Mouse (Mus musculus) erythroblast, adult 5-6 weeks (primary cell): Measurements from ENCODE around the gene 4930548H24Rik. TPM values are rescaled to one million over a fixed set of nuclear protein-coding genes. Genes with fewer than 3 reads are reported as not detected.
"Not testable (repeated sequence)": the region's sequence is repeated elsewhere in the genome, so short reads cannot be mapped to it uniquely, and the experiment has no call there.

Experiments used
- ATAC-seq: replicated peaks from 2 replicates; pipeline ENCODE4 v1.8.0; 2016; ENCODE audit warnings: moderate number of reproducible peaks, mild to moderate bottlenecking, moderate TSS enrichment, inconsistent platforms; ENCODE audit not compliant: poor library complexity, low FRiP score, severe bottlenecking
- total RNA-seq, 2 experiments: library from RNA; stranded (forward) in 1 of 2; stranded (reverse) in 1 of 2; fragments of 150-400 nt in 1 of 2; fragments of 200-764, 138-1000 nt in 1 of 2; gene quantifications; 2 replicates each; pipeline versions ENCODE4 v1.2.3 to v1.2.4; 2015 to 2017; ENCODE audit warnings: low replicate concordance in 2 of 2

The 4930548H24Rik gene
- total RNA-seq (2015; ENCODE audit: low replicate concordance) = not detected in 2 replicates
- 0.17 and 1.1 TPM in 2 replicates for total RNA-seq (2017; ENCODE audit: low replicate concordance)

- ATAC-seq = no peak; the same call in 1 of the 2 replicates
Observed at GRCm38 (mm10) chr5:31485440-31485839, at the start of gene 4930548H24Rik. TSS of gene 4930548H24Rik (plus strand) at chr5:31485740.

GRCm38 (mm10) chr5:31451336-31451735, 34.2 kb upstream of the 4930548H24Rik start:
- no peak for ATAC-seq

- peak; percentile 91 for ATAC-seq
Observed at GRCm38 (mm10) chr5:31451878-31452561, 33.5 kb upstream of the 4930548H24Rik start, which contains the start of gene Zfp512. TSS of gene Zfp512 (plus strand) at chr5:31452431.

GRCm38 (mm10) chr5:31452562-31452878, 33.0 kb upstream of the 4930548H24Rik start:
- peak; percentile 50; the same call in 1 of the 2 replicates for ATAC-seq

- peak; percentile 53; the same call in 1 of the 2 replicates for ATAC-seq
Observed at GRCm38 (mm10) chr5:31452886-31453410, 32.6 kb upstream of the 4930548H24Rik start.

GRCm38 (mm10) chr5:31467798-31468197, 17.7 kb upstream of the 4930548H24Rik start:
- no peak for ATAC-seq

- ATAC-seq = no peak
Observed at GRCm38 (mm10) chr5:31469711-31470110, 15.8 kb upstream of the 4930548H24Rik start.

- peak; percentile 57 for ATAC-seq
Observed at GRCm38 (mm10) chr5:31470334-31470733, 15.2 kb upstream of the 4930548H24Rik start.

GRCm38 (mm10) chr5:31480536-31480935, 5.0 kb upstream of the 4930548H24Rik start:
- ATAC-seq = no peak

GRCm38 (mm10) chr5:31487889-31488288, 2.3 kb downstream of the 4930548H24Rik start:
- ATAC-seq = no peak

GRCm38 (mm10) chr5:31489116-31489769, 3.7 kb downstream of the 4930548H24Rik start:
- no peak for ATAC-seq

- no peak for ATAC-seq
Observed at GRCm38 (mm10) chr5:31492031-31492430, 6.5 kb downstream of the 4930548H24Rik start.

GRCm38 (mm10) chr5:31494513-31495297, 9.2 kb downstream of the 4930548H24Rik start, which contains the start of gene Gpn1:
TSS of gene Gpn1 (plus strand) at chr5:31494741.
- ATAC-seq = peak; percentile 100

GRCm38 (mm10) chr5:31504843-31505242, 19.3 kb downstream of the 4930548H24Rik start:
- no peak for ATAC-seq

GRCm38 (mm10) chr5:31512481-31512880, 26.9 kb downstream of the 4930548H24Rik start:
- ATAC-seq = no peak

- no peak for ATAC-seq
Observed at GRCm38 (mm10) chr5:31520556-31520955, 35.0 kb downstream of the 4930548H24Rik start.

- ATAC-seq = peak; percentile 91
Observed at GRCm38 (mm10) chr5:31526354-31527116, 41.0 kb downstream of the 4930548H24Rik start, which contains the start of gene Slc4a1ap. TSS of gene Slc4a1ap (plus strand) at chr5:31526995.

GRCm38 (mm10) chr5:31527117-31527680, 41.7 kb downstream of the 4930548H24Rik start:
- peak; percentile 66 for ATAC-seq

GRCm38 (mm10) chr5:31527707-31528106, 42.2 kb downstream of the 4930548H24Rik start, which contains the start of gene Supt7l:
TSS of gene Supt7l (minus strand) at chr5:31527807.
- not testable (repeated sequence) for ATAC-seq
